Mouse (Mus musculus): ENCODE data around the gene Prr29.
"Not testable (repeated sequence)": the region's sequence is repeated elsewhere in the genome, so short reads cannot be mapped to it uniquely, and the experiment has no call there.

Gene Prr29

GRCm38 (mm10) chr11:106365366-106365765 is at the start of gene Prr29:
Gene Prr29 (plus strand): TSS chr11:106365472.
- no peak for DNase-seq (ENCODE audit: low spot score)

DNA sequence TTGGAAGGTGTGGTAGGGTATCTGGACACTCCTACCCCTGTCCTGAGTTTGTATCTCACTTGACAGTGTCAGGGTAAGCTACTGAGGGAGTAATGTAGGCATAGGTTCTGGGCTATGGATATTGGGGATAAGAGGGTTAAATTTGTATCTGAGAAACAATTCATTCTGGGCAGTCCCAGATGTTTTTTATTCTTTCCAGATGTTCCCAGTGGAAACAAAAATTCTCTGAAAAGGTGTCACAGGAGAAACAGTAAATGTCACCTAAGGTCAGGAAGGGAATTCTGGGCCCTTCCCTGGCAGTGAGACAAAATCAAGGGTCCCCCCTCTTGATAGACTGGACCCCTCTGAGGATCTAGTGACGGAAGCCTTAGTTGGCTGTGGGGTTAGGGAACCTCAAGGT is 48.9 kb upstream of the Prr29 start:
- DNase-seq (ENCODE audit: low spot score) = no peak

- DNase-seq (ENCODE audit: low spot score) = no peak
These were observed 47.5 kb upstream of the Prr29 start for GRCm38 (mm10) chr11:106317801-106318200.

DNA sequence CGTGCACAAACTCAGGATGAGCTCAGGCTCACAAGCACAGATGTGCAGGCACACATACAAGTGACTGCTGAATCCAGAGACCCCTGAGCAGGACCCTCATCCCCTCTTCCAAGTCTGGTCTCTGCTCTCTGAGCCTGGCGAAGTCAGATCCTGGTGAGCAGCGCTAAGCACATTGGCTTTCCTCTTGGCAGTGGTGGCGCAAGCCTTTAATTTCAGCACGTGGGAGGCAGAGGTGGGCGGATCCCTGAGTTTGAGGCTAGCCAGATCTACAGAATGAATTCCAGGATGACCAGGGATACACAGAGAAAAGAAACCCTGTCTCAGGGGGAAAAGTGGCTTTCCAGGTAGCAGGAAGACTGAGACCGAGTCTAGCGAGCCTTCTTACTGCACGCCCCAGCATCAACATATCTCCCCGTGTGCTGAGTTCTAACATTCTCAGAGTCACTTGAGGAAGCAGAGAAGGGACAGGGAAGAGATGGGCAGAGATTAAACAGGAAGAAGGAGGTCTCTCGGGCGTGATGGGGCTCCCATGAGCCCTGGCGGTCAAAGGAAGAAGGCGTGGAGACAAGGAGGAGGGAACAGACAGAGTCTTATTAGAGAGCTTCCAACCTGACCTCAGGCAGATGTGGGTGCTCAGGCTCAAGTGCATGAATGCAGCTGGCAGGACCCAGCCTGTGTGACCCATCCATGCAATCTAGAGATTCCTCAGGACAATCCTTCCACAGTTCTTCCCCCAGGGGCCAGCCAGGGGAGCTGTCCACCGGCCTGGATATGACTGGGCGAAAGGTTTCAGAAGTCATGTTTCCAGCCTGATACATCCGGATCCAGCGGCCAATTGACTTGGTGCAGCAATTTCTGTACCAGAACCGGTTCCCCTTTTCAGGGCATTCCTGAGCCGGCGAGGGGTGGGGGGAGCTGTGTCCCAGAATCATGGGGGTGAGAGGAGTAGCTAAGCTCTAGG is 46.6 kb upstream of the Prr29 start:
- DNase-seq (ENCODE audit: low spot score) = no peak

- DNase-seq (ENCODE audit: low spot score) = no peak
These were observed 40.4 kb upstream of the Prr29 start for GRCm38 (mm10) chr11:106324858-106325257.

DNA sequence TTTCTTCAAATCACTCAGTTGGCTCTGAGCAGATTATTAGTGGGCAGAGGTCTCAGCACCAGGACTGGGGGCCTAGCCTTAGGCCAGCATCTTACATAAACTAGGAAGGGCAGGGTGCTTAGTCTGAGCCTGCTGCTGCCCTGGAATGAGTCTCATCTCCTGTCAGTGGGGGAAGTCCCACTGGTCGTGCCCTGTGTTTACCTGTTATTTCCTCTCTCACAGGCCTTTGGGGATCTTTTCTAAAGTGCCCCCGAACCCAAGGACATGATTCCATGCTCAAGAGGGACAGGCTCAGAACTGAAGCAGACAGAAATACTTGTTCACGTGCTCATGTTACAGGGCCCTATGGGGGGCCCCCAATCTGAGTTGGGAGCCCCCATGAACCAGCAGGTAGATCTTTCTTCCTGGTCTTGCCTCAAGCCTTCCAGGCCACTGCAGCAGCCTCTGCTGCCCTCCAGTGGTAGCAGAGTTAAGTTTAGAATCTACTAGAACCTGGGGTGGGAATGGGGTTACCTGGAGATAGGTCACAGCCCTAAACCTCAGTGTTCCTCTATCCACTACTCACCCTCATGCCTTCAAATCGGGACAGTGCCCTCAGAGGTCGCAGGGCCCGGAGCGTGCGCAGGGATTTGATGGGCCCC is 39.6 kb upstream of the Prr29 start:
- peak; percentile 45 for DNase-seq (ENCODE audit: low spot score)

DNA sequence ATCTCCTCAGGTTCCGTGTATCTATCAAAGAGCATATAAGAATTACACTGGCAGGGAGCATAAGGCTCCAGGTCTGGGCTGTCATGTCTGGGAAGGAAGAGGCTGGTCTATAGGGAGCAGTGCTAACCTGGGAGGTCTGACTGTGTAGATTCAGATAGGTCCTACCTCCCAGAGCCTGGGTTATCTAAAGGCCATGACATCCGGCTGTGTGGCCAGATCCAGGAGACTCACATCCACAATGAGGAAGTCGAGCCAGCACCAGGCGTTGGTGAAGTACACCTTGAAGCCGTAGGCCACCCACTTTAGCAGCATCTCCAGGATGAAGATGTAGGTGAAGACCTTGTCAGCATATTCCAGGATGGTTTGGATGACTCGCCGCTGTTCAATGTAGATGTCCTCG is 38.8 kb upstream of the Prr29 start:
- no peak for DNase-seq (ENCODE audit: low spot score)

DNA sequence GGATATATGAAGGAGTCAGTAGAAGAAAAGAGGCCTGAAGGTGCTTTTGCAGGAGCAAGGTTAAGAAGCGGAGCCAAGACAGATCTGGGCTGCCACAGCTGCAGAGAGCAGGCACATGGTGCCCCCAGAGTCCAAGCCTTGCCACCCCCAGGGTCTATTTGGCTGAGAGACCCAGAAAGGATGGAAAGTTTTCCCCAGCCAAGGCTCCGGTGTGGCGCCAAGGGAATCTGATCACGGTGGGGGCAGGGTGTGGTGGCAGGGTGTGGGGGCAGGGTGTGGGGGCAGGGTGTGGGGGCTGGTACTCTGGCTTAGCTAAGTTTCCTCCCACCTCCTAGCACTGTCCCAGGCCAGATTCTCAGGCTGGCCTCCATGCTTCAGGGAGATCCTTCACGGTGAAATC is 36.8 kb upstream of the Prr29 start:
- DNase-seq (ENCODE audit: low spot score) = no peak

- DNase-seq (ENCODE audit: low spot score) = no peak
These were observed 36.1 kb upstream of the Prr29 start for GRCm38 (mm10) chr11:106329128-106329527.

GRCm38 (mm10) chr11:106329682-106330081 is 35.6 kb upstream of the Prr29 start:
- DNase-seq (ENCODE audit: low spot score) = no peak

- DNase-seq (ENCODE audit: low spot score) = no peak
These were observed 32.8 kb upstream of the Prr29 start for GRCm38 (mm10) chr11:106332458-106332857.

- DNase-seq (ENCODE audit: low spot score) = no peak
These were observed 31.2 kb upstream of the Prr29 start for GRCm38 (mm10) chr11:106334066-106334465.

DNA sequence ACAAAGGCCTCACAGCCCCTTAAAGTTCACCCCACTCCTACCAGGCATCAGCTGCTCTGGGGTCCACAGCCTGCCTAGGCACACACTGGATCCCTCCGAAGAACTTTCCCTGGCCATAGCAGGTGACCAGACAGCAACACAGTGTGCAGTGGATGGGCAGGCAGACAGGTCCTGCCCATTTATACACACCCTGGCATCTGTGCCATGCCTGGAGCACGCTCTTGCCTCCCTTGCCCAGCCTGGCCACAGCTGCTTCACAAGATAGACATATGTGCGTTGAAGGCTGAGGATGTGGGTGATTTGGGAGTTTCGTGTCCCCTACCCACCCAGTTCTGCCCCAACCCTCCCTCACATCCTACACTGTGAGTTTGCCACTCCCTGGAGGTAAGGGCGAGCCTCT is 27.2 kb upstream of the Prr29 start:
- no peak for DNase-seq (ENCODE audit: low spot score)

DNA sequence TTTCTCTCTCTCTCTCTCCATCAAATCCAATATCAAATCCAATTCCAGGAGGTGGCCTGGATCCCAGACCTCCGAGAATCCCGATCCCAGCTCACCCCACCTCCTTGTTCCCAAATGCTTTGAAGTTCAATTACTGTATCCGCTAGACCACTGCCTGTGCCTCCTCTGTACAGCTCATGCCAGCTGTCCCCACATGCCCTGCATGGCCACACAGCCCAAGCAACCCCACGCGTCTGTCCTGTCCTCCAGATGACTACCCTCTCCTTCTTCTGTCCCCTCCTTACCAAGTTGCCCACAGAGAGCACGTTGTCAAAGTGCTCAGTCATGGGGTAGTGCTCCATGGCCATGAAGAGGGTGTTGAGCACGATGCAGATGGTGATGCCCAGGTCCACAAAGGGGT is 26.4 kb upstream of the Prr29 start:
- no peak for DNase-seq (ENCODE audit: low spot score)

DNA sequence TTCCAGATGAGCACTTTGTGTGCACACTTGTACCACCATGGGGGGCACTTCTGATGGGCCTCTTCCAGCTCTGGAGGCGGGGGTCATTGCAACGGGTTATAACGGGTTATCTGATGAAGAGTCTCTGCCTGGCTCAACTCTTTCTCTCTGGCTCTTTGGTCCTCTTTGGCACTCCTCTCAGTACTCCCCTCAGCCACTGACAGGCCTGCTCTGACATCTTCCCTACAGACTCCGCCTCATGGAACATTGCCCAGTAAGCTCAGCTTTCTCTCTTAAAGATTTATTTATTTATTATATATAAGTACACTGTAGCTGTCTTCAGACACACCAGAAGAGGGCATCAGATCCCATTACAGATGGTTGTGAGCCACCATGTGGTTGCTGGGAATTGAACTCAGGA is 25.9 kb upstream of the Prr29 start:
- DNase-seq (ENCODE audit: low spot score) = not testable (repeated sequence)

DNA sequence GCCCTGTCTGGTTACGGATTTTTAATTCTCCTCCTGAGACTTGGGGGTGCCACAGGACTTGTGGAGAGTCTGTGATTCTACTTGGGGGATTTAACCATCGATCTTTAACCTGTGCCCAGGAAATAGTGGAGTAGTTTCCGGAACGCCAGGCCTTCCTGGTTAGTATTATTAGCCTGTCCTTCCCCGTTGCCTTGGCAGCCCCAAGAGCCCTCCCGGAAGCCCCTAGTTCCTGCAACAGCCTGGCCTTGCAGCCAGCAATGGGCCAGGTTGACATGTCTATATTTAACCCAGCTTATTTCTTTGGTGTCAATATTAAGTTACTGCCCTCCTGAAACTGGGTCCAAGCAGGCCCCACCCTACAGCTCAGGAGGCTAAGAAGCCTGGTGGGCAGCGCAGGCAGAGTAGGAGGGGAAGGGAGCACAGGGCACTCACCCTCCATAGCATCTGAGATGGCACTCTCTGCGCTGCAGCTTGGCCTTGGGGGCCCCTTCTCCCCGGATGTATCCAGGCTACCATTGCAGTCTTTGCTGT is 24.2 kb upstream of the Prr29 start:
- no peak for DNase-seq (ENCODE audit: low spot score)

DNA sequence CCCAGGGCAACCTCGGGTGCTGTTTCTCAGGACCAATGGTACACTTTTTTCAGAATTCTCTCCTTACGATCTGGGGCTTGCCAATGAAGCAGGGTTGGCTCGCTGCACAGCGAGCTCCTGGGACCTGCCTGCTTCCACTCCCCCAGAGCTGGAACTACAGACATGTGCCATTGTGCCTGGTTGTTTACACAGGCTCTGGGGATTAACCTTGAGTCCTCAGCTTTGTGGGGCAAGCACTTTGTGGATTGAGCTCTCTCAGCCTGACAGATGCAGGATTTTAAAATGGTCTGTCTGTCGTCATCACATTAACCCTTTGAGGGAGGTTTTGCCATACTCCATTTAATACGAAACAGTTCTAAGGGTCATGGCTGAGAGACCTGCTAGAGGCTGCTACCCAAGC is 20.4 kb upstream of the Prr29 start:
- DNase-seq (ENCODE audit: low spot score) = no peak

GRCm38 (mm10) chr11:106349772-106350171 is 15.5 kb upstream of the Prr29 start:
- DNase-seq (ENCODE audit: low spot score) = no peak

GRCm38 (mm10) chr11:106350853-106351252 is 14.4 kb upstream of the Prr29 start:
- DNase-seq (ENCODE audit: low spot score) = no peak

- no peak for DNase-seq (ENCODE audit: low spot score)
These were observed 14.0 kb upstream of the Prr29 start for GRCm38 (mm10) chr11:106351253-106351652.

DNA sequence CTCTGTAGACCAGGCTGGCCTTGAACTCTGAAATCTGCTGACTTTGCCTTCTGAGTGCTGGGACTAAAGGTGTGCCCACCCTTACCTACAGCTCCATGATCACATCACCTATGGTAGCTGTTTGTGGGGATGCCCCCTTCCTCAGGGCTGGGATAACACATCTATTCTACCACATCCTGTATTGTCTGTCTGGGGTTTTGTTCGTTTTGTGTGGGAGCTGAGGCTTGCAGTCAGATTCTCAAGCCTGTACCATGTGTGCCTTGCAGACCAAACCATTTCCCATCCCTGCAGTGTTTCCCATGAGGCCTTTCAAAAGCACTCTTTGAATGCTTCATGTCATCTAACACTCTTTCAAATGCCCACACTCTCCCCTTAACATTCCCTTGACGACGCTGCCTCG is 13.3 kb upstream of the Prr29 start:
- DNase-seq (ENCODE audit: low spot score) = no peak

DNA sequence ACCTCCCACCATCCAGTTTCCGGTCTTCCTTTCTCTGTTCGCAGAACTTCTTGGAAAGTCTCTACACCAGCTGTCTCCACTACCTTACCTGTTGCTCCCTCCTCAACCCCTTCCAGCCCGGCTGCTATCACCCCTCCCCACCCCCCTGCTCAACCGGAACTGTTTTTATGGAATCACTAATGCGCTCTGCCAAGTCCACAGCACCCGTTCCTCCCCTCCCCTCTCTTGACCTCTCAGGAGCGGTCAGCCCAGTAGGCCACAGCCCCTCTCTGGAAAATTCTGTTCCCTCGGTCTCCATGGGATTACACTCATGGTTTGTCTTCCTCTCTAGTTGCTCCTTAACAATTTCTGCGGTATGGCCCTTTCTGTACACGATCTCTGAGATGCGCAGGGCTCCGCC is 12.1 kb upstream of the Prr29 start, which contains the start of gene Scn4a:
Gene Scn4a (minus strand): TSS at position 101 of the 400 bp plus-strand sequence.
- no peak for DNase-seq (ENCODE audit: low spot score)

GRCm38 (mm10) chr11:106354181-106354580 is 11.1 kb upstream of the Prr29 start:
- no peak for DNase-seq (ENCODE audit: low spot score)
